Mouse (Mus musculus) ES-CJ7 (cell line): ENCODE data around the gene Pxn.
A peak's percentile ranks its signal among the peaks of the same experiment; 100 is the strongest.

Experiments
- DNase-seq: peaks from one replicate; pipeline ENCODE4 v3.0.0; 2011; ENCODE audit warnings: low read depth, low spot score

Pxn gene

DNA sequence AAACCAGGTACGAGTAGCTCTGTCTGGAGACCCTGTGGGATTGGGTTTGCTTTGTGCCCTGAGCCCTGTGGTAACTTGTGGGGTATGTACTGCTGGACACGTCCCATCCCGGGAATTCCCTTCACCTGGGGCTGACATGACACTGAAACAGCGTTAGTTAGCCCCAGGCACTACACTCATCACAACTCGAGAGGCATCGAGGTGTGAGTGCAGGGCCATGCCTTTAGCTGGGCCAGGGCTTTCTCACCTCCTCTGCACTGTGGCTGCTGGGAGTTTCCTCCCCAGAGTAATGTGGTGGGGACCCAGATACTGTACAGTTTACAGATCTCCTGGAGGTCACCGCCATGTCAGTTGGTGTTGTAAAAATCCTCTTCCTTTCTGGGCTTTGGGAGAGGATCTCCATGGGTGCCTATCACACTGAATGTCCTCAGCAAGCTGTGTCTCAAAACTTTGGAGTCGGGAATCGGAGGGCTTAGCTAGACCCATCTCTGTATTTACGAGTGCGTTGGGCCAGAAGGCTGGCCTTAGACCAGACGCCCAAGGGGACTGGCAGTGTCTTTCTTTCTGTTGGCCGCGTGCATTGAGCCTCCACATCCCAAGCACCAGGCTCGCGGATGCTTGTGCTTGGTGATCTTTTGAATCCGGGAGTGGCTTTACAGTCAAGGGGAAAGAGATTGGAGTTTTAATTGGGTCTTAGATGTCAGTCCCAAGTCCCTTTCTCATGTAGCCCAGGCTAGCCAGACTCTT lies 20.2 kb downstream of the Pxn start:
- DNase-seq, result no peak

DNA sequence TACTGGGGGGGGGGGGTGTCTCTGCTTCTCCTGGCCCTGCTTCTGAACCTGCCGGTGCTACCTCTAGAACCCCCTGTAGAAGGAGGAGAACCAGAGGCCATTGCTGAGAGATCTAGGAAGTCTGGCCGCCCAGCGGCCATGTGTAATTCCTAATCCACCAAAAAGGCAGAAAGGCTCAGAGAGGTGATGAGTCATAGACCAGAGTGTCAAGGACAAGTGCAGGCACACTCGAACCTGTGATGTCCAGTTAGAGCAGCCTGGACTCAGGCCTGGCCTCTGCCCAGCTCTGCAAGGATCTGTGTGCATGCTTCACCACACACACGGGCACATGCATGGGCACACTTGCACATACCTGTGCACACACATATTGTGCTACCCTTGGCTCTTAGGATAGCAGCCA lies 21.7 kb downstream of the Pxn start:
- DNase-seq, result no peak

DNA sequence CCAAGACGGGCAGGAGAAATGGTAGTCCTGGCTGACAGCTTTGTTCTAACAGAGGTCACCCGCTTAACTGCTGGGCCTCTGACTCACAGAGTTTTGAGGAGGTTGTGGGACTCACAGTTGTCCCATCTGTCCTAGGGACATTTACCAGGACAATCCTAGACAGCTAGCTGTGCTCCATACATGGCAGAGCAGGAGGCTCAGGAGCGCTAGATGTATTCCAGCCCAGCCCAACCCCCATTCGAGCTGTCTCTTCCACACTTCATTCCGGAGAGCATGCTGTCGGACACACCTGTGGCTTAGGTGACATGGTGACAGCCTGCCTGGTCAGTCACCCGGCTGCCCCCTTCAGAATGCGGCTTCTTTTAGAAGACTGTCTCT lies 22.9 kb downstream of the Pxn start:
- no peak for DNase-seq

DNA sequence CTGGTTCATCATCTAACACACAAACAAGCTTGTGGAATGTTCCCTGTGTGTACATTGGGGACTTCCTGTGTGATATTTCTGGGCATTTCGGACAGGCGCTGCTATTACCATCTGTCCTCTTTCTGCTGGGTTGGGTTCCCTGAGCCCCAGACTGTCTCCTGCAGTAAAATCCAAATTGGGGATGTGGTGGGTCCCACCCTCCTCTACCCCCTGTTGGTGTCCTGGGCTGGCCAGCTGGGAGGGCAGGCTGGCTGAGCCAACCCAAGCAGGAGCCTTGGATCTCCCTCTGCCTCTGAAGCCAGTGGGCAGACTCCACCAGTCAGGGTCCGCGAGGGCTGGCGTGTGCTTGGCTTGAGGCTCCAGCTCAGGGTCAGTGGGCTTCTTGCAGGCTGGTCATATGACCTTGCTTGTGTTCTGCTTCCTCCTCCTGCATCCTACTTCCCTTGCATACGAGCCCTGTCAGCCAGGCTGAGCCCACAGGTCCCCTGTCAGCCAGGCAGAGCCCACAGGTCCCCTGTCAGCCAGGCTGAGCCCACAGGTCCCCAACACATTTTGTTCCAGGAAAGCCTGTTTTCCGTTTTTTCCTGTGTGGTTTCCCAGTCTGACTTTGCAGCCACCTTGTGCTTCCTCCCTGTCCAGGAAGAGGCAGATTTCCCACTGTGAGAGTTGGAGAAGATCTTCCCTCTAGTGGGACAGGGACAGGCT lies 23.4 kb downstream of the Pxn start:
- no peak for DNase-seq

DNA sequence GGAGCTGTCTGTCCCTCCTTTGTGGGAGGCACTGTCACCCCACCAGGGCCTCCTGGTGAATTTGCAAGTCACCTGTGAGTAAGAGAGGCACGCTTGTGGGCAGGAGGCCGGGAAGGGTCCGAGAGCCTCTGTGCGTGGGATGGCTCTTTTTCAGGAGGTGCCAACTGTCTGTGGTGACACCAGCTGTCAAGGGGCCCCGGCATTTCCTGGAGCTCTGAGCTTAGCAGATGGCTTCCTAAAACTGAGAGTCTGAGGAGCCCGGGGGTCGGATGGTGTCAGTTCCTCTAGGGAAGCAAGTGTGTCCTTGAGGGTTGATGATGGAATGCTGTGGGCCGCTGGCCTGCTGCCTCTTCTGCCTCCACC lies 24.0 kb downstream of the Pxn start:
- no peak for DNase-seq

DNA sequence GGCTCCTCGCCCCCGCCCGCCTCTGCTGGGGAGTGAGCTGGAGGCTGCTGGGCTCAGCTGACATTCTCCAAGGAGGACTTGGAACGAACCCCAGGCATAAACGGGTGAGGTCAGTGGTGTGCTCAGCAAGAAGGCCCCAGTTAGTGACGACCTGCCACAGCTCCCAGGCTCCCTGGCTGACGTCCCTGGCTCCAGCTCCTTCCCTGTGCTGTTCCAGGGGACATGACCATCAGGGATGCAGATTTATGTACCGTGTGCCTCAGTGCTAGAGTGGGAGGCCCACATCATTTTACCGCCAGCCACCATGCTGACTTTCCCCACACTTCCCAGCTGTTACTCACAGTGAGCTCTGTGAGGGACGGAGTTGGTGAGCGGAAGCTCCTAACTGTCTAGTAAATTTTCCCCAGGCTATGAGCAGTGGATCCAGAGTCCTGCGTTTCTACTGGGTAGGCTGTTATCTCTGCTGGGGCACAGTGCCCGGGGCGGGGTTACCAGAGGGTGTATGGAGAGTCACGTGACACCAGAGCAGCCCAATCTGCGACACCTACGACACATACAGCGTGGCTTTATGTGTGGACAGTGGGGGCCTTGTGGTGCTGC lies 25.3 kb downstream of the Pxn start:
- DNase-seq, result peak; percentile 41

DNA sequence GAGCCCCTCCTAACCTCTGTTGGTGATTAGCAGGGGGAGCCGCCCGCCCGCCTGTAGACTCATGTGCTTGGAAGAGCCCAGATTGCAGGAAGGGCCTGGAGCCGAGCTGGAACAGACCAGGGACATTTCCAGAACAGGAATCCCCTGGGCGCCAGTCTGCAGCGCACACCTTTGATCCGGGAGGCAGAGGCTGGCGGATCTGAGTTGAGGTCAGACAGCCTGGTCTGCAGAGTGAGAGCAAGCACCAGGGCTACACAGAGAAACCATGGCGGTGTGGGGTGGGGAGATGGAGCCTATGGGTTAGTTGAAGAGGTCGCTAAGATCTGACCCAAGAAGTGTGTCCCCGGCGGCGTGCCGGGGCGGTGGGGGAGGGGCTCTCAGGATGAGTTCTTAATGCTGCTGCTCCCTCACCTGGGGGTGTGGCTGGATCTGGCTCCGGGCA lies 27.8 kb downstream of the Pxn start:
- DNase-seq, result peak; percentile 60

DNA sequence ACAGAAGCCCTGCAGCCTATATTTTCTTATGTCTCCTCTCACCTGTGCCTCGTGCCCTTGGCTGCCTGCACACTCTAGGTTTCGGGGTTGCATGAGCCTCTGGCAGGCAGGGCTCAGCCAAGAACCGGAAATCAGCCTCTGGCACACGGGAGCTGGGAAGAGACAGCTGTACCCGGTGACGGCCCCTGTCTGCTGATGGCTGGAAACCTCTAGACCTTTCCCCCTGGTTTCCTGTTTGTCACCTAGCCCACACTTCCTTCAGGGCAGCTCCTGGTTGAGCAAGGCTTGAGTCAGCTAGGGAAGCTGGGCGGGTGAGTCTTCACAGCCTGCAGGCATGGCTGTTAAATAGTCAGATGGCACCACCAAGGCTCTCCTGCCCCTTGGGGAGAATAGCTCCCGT lies 28.4 kb downstream of the Pxn start:
- DNase-seq, result no peak

DNA sequence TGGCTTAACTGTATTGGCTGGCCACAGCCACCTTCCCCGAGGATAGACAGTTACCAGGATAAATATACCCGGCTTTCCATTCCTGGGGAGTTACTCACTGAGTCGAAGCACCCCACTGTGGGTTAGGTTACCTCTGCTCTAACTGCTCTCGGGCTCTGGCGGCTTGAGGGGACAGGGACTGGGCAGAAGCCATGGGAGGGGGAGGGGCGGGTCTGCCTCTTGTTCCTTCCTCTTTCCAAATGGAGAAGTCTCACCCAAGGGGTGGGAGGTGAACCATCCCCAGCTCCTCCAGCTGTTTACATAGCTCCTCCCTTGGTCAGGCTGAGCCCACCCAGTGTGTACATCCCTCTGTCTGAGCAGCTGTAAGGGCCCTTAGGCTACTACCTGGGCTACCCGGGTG lies 29.2 kb downstream of the Pxn start:
- DNase-seq, result no peak

DNA sequence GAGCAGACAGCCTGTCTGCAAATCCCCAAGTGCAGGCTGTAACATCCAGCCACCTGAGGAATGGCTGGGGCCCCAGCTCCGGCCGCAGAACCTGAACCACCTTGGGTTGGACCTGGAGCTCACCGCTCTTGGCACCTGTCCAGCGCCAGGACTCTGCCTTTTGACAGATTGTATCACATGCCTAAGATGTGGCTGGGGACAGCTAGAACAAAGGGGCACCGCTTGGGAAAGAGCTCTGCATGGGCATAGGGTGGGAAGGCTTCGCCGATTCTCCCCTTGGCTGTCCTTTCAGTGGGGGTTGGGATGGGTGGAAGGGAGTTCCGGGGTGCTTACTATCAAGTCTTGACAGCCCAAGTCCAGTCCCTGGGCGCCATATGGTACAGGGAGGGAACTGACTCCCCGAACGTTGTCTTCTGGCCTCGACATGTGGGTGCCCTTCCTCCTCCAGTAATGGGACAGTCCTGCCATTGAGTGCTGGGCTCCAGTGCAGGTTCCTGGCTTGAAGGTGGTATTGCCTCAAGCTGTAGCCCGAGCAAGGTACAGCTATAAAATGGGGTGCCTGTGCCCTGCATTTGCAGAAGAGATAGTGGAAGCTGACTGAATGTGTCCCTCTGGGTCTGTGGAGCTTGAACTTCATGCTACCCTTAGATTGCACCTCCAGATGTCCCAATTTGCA lies 31.7 kb downstream of the Pxn start:
- no peak for DNase-seq

DNA sequence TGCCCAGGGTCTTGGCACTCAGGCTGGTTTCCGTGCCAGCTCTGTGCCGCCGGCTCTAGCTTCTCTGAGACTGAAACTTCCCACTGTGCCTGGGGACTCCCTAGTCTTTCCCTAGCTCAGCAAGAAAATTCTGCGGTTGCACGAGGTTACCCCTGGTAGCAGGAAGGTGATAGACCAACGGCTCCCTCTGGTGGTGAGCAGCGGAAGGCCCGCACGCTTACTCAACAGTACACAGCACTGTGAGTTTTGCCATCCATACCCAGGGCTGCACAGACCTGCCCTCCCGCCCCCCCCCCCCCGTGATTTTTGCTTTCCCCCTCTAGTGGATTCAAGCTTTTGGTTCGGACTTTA lies 32.2 kb downstream of the Pxn start:
- DNase-seq, result peak; percentile 86

DNA sequence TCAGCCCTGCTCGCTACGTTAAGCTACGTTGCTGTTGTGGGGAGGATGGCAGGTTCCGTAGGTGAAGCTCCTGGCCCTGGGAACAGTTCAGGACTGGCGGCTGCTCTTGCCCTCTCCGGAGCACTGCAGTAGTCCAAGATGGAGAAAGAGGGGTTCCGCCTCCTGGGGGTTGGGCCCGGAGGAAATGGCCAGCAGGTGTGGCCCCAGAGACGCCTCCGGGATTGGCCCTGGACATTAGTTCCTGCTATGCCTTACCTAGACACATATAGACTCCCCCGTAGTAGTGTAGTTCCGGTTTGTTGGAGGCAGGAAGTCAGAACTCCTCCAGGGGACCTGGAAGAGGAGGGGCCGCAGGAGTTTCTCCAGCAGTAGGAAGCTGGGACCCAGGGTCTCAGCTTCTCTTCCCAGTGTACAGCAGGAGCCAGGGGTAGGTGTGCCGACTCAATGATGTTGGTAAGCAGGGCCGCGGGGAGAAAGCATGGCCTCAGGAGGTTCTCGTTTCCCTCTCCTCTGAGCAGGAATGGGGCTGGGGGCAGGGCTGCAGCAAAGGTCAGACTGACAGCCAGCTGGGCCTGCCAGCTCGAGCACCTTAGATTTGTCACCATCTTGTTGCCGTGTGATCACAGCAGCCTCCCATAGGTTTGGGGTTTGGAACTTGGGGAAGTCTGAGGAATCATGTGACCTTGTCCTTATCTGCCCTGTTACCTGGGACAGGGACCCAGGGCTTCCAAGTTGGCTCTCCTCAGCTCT lies 36.3 kb downstream of the Pxn start:
- DNase-seq, result no peak

DNA sequence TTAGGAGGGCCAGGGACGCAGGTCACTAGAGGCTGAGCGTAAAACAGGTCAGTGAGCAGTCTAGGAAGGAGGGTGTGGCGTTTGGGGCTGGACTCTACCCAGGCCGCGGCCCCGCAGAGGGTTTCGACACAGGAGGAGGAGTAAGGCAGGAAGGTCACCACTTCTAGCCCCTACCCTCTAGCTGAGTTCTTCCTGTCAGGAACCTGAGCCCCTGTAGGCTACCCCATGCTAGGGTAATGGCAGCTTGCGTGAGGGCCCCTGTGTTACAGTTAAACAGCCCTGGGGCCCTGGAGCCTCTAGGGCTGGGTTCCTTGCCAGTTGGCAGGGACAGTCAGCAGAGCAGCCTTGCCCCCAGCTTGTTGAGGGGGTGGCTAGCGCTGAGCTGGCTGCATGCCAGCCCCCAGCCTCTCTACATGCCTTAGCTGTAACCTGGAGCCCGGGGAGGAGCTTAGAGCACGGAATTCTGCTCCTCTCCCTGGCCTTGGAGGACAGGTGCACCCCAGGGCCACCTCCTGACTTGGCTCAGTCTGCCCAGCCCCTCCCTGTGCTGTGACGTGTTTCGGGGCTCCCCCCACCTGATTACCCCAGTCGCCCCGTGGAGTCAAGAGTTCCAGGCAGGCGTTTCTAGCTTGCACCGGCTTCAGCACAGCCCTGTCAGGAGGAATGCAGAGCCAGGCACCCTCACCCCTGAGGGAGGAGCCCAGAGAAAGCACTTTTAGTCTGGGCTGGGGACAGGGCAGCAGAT lies 37.2 kb downstream of the Pxn start:
- no peak for DNase-seq

DNA sequence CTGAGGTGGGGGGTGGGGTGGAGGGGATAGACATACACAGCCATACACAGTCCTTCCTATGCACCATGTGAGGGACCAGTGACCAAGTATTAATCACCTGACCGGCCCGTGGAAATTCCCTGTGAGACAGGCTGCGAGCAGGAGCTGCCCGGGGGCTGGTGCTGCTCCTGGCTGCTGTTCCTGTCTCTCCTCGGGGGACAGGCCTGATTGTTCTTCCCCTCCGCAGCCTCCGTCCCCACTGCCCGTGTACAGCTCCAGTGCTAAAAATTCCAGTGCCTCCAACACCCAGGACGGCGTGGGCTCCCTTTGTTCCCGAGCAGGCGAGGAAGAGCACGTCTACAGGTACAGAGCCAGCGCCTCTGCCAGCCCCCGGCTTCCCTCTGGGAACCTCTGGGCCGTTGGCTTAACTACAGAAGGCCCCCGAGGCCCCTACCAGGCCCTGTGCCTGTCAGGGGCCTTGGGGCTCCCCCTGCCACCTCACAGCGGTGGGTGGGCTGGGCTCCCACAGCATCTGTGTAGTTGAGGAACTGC lies 38.2 kb downstream of the Pxn start:
- no peak for DNase-seq

DNA sequence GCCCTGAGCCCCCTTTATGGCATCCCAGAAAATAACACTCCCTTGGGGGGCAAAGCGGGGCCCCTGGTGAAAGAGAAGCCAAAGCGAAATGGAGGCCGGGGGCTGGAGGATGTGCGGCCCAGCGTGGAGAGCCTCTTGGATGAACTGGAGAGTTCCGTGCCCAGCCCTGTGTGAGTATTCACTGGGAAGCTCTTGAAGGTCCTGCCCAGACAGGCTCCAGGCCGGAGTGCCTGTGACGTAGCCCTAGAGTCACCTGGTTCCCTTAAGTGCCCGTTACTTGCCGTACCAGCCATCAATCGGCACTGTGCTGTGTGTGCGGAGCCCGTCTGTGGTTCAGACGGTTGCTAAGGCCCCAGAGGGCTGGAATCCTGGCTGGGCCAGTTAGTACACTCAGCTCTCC lies 39.2 kb downstream of the Pxn start:
- no peak for DNase-seq

DNA sequence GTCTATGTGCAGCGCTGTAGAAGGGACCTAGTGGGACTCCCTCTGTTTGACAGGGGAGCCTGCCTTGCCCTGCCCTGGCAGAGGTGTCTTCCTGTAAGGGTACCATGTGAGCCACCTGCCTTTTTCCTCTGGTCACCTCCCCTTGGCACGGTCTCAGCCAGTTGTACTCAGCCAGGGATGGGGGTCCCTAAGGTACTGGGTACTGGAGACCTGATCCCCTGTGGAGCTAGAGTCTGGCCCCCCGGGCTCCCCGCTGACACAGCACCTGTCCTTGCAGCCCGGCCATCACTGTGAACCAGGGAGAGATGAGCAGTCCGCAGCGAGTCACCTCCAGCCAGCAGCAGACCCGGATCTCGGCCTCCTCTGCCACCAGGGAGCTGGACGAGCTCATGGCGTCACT lies 40.1 kb downstream of the Pxn start:
- no peak for DNase-seq

DNA sequence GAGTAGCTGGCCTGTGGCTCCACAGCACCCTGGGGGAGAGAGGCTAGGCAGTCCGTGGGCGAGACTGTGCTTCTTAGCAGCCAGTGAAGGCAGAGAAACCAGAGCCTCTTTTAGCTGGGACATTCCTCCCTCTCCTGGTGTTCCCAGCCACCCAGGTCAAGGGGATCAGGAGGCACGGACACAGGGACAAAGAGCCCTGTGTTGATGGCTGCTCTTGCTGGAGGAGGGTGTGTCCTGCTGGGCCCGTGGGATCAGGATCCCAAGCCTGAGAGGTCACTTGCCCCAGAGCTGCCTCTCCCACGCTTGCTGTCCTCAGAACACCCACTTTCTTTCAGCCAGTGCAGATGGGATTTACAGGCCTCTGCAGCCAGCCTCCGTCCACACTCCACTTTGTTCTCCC lies 40.5 kb downstream of the Pxn start:
- DNase-seq, result no peak

DNA sequence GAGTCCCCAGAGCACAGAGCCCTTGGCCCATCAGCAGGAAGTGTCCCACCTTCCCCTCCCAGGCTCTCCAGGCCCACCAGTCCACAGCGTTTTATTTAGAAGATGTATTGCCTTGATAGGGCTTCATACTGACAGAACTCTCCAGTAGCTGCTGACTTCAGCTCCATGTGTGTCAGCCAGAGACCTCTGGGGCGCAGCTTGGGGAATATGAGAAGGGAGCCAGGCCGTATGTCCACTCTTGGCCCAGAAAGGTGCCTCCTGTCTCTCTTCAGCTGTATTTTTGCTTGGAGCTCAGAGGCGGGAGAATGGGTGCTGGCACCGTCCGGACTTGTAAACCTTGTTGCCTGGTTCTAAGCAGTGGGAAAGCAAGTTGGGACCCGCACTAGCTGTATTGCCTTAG lies 40.9 kb downstream of the Pxn start:
- no peak for DNase-seq

DNA sequence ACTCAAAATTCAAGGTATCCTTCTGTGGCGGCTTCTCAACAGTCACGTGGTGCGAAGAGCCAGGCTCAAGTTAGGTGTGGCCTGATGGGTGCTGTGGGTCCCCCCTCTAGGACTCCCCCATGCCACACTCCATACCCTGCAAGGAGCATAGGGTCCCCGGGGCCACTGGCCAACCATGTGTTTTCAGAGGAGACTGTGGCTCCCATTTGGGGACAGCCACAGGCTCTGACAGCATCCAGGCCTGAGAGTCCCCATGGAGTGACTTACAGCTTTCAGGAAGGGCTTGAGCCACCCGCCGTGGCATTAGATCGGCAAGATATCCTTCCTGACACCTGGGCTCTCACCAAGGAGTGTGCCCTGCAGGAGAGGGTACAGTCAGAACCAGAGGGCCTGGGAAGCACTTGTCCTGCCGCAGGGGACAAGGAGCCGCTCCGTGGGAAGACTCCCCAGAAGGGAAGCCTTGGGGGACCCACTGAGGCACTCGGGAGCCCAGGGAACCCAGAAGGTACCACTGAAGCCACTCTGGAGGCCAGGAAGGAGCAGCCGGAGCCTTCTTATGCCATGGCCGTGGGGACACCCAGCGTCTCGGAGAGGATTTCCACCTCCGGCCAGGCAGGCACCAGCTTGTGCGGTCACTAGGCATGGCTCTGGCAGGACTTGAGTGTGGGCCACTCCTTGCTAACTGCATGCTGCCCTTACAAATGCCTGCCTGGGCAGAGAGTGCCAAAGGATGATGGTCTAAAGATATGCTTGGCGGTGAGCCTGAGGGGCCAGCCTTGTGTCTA lies 42.2 kb downstream of the Pxn start:
- no peak for DNase-seq

DNA sequence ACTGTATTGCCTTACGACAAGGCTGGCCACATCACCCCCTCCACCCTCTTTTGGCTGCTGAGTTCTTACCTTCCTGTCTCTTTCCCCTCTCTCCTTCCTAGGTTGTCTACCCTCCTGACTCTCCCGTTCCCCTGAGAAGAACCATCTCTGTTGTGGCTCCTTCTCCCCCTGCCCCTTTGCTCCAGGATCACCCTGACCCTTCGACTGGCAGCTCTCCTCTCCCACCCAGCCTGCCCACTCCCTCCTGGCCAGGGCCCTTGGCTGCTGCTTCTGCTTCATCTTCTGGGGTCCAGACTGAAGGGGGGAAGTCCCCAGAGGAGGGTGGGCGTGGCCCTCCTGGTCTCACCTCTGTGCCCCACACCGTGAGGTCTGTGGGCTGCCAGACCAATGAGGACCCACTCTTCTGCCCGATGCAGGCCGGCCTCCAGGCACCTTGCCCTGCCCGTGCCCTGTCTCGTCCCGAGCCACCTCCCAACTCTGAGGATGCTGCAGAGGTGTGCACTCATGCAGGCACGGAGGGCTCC lies 44.1 kb downstream of the Pxn start:
- no peak for DNase-seq
